Mouse (Mus musculus) G1E (cell line): Measurements from ENCODE around the gene Slc19a1.

Source experiments
- CTCF ChIP-seq: IDR thresholded peaks from 2 replicates; pipeline ENCODE4 v1.5.1; 2012; ENCODE audit warnings: low read depth, low read length, inconsistent platforms, mixed read lengths
- GATA1 ChIP-seq: IDR thresholded peaks from 2 replicates; pipeline ENCODE4 v1.6.1; 2012; ENCODE audit warnings: borderline replicate concordance, low read length, inconsistent platforms, mixed read lengths
- POLR2AphosphoS5 ChIP-seq: IDR thresholded peaks from 2 replicates; pipeline ENCODE4 v1.6.1; 2012; ENCODE audit warnings: low read depth, low read length, inconsistent platforms; ENCODE audit not compliant: insufficient replicate concordance
- TAL1 ChIP-seq: conservative IDR thresholded peaks from 2 replicates; pipeline ENCODE4 v1.6.1; 2012; ENCODE audit warnings: low read depth, low read length, inconsistent platforms, mixed read lengths

GRCm38 (mm10) chr10:76997759-76998513 is 34.1 kb upstream of the Slc19a1 start:
- TF ChIP-seq POLR2AphosphoS5 (no peak), GATA1 (no peak), CTCF (no peak), TAL1 (no peak)
